Mouse (Mus musculus): ENCODE results near the gene 2200002D01Rik.

DNA sequence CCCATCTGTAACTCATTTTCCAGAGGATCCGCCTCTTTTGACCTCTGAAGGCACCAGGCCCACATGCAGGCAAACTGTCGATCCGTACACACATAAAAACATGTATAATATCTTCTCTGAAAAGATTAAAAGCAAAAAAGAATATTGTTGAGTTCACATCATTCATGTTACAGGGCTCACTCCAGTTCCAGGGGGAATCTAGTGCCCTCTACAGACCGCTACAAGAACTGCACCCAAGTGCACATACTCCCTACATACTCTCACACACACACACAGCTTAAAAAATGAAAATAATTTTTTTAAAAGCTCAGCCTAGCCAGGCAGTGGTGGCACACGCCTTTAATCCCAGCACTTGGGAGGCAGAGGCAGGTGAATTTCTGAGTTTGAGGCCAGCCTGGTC is 13.6 kb downstream of the 2200002D01Rik start:
- TF ChIP-seq CTCF (IDR thresholded peaks at IDR 0.05; ENCODE audit: borderline replicate concordance, extremely low read depth, insufficient read depth, insufficient read length) (peak; percentile 21; the same call in 1 of the 2 replicates), POLR2A (IDR thresholded peaks at IDR 0.05; ENCODE audit: borderline replicate concordance, extremely low read depth, insufficient read depth, insufficient read length, poor library complexity, severe bottlenecking) (no peak)

Measured in brain, embryonic 14.5 days (tissue).